Mouse (Mus musculus) lung, embryonic 15.5 days (tissue): ENCODE data around the gene Fzd4. TPM values are rescaled to one million over a fixed set of nuclear protein-coding genes. Genes with fewer than 3 reads are reported as not detected.

Experiments
- ATAC-seq: fragments of 200-750 bp; cut with Nextera tagmentation; 2 replicates; pipeline ENCODE4 v1.8.0; 2017; ENCODE audit warnings: moderate number of reproducible peaks, borderline replicate concordance; ENCODE audit not compliant: low FRiP score, low TSS enrichment; ENCODE audit errors: extremely low read depth
- H3K27ac ChIP-seq: fragments of 300-500 bp; sonication (generic); 2 replicates; pipeline ENCODE4 v1.5.1; 2015; ENCODE audit warnings: moderate library complexity, mild to moderate bottlenecking, inconsistent platforms
- H3K27me3 ChIP-seq: fragments of 300-500 bp; sonication (generic); 2 replicates; pipeline ENCODE4 v1.6.1; 2015; ENCODE audit warnings: inconsistent platforms
- H3K36me3 ChIP-seq: fragments of 300-500 bp; sonication (generic); 2 replicates; pipeline ENCODE4 v1.6.1; 2015; ENCODE audit warnings: inconsistent platforms
- H3K4me1 ChIP-seq: fragments of 300-500 bp; sonication (generic); 2 replicates; pipeline ENCODE4 v1.6.1; 2015; ENCODE audit warnings: inconsistent platforms
- H3K4me2 ChIP-seq: fragments of 300-500 bp; sonication (generic); 2 replicates; pipeline ENCODE4 v1.6.1; 2015; ENCODE audit warnings: inconsistent platforms, mild to moderate bottlenecking, moderate library complexity
- H3K4me3 ChIP-seq: fragments of 300-500 bp; sonication (generic); 2 replicates; pipeline ENCODE4 v1.5.1; 2015; ENCODE audit warnings: mild to moderate bottlenecking, inconsistent platforms
- H3K9ac ChIP-seq: fragments of 300-500 bp; sonication (generic); 2 replicates; pipeline ENCODE4 v1.6.1; 2015; ENCODE audit warnings: inconsistent platforms
- H3K9me3 ChIP-seq: fragments of 300-500 bp; sonication (generic); 2 replicates; pipeline ENCODE4 v1.6.1; 2016; ENCODE audit warnings: inconsistent platforms
- WGBS: fragments of 180-500 bp; shearing (Covaris S2); methylation state at CpG from one replicate; pipeline ENCODE4 v1.1.7; 2015; 5-methylcytosine and 5-hydroxymethylcytosine counted together
- polyA plus RNA-seq: library from polyadenylated mRNA; unstranded; fragments of >200 nt; fragmentation: Nextera tagmentation; extraction: Ambion mirVana; gene quantifications from 2 replicates; pipeline ENCODE4 v1.2.1, GENCODE M21; 2015

Fzd4 gene
- polyA plus RNA-seq, 1 experiment from 2014 or later: 13.1 TPM

DNA sequence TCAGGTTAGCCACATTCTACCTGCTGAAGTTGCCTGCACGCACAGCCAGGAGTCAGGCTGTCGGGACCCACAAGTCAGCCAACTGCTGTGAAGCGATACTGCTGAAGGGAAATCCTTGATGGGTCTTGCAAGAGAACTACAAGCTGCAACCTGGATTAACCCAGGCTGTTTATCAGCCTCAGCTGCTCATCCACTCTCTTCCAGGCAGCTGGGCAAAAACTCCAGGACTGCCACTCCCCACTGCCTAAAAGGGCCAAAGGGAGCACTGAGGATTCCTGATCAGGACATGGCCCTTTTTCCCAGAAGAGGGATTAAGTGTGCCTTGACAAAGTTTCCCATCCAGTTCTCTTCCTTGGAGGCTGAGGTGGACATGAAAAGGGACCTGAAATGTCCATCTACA lies 15.2 kb upstream of the Fzd4 start:
- WGBS: 61% methylated on average over 3 of the region's 3 CpGs

GRCm38 (mm10) chr7:89390660-89391059 lies 13.5 kb upstream of the Fzd4 start:
- H3K27ac ChIP-seq: no peak overlapping the region
- H3K4me2 ChIP-seq: no peak overlapping the region
- H3K9ac ChIP-seq: no peak overlapping the region
- no peaks in the 10 kb centered on the region for H3K9me3 ChIP-seq
- no peak overlapping the region for H3K4me3 ChIP-seq
- H3K4me1 ChIP-seq: peaks cover 10% of the 10 kb centered on the region; the same call in 1 of the 2 replicates
- WGBS: 47% methylated on average over 2 of the region's 2 CpGs
- no peak for ATAC-seq
- H3K27me3 ChIP-seq: no peaks in the 10 kb centered on the region
- no peaks in the 10 kb centered on the region for H3K36me3 ChIP-seq

More for the DNA sequence above, 15.2 kb upstream of the Fzd4 start:
- H3K4me2 ChIP-seq: no peak overlapping the region
- no peak overlapping the region for H3K9ac ChIP-seq
- no peak overlapping the region for H3K4me3 ChIP-seq
- peaks cover 10% of the 10 kb centered on the region; the same call in 1 of the 2 replicates for H3K4me1 ChIP-seq
- H3K9me3 ChIP-seq: no peaks in the 10 kb centered on the region
- H3K27ac ChIP-seq: no peak overlapping the region
- ATAC-seq: no peak
- H3K36me3 ChIP-seq: no peaks in the 10 kb centered on the region
- no peaks in the 10 kb centered on the region for H3K27me3 ChIP-seq

DNA sequence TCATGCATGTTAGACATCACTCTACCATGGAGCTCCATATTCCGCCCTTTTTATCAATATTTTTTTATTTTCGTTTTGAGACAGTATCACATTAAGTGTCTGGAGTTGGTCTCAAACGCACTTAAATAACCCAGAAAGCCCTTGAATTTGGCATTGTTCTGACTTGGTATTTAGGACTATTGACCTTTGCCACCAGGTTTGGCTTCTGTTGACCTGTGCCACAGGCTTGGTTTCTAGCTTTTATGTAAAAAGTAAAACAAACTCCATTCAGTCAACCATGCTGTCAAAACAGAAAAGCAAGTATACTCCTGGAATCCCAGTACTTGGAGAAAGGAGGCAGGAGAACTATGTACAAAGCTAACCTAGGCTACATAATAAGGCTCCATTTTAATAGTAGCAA lies 12.9 kb upstream of the Fzd4 start:
- Histone ChIP-seq H3K4me2 (no peak overlapping the region), H3K36me3 (no peaks in the 10 kb centered on the region), H3K27me3 (no peaks in the 10 kb centered on the region), H3K4me3 (no peak overlapping the region), H3K27ac (no peak overlapping the region), H3K9ac (no peak overlapping the region), H3K9me3 (no peaks in the 10 kb centered on the region), H3K4me1 (0 out of 2 replicates have a peak, but pooled peaks cover 9% of the 10 kb centered on the region)
- WGBS: 83% methylated on average over 3 of the region's 3 CpGs
- no peak for ATAC-seq

DNA sequence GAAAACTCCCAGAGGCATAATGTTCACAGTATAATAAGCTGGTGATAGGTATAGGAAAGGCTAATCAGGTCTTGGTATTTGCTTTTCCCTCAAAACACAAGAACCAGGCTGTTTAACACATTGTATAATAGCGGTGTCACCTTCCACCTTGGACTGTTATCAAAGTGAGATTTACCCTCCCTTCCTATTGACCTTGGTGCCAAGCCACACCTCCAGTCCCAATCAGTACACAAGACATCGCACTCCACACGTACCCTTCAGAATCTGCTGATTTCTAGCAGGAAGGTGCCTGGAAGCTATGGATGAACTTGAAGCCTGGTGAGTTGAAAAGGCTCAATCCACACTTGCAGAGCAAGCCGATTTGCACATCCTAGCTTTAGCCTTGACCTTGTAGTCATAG lies 12.3 kb upstream of the Fzd4 start:
- Histone ChIP-seq H3K27me3 (no peaks in the 10 kb centered on the region), H3K4me3 (no peak overlapping the region), H3K4me1 (0 out of 2 replicates have a peak, but pooled peaks cover 3% of the 10 kb centered on the region), H3K9me3 (no peaks in the 10 kb centered on the region), H3K4me2 (no peak overlapping the region), H3K9ac (no peak overlapping the region), H3K27ac (no peak overlapping the region), H3K36me3 (no peaks in the 10 kb centered on the region)
- 54% methylated on average over 4 of the region's 4 CpGs for WGBS
- no peak for ATAC-seq

- Histone ChIP-seq H3K9me3 (no peaks in the 10 kb centered on the region), H3K36me3 (no peaks in the 10 kb centered on the region), H3K4me1 (0 out of 2 replicates have a peak, but pooled peaks cover 3% of the 10 kb centered on the region), H3K4me3 (no peak overlapping the region), H3K4me2 (no peak overlapping the region), H3K27me3 (no peaks in the 10 kb centered on the region), H3K27ac (no peak overlapping the region), H3K9ac (no peak overlapping the region)
- no peak for ATAC-seq
- WGBS: 68% methylated on average over 4 of the region's 4 CpGs
Observed at GRCm38 (mm10) chr7:89392388-89392787, 11.8 kb upstream of the Fzd4 start.

DNA sequence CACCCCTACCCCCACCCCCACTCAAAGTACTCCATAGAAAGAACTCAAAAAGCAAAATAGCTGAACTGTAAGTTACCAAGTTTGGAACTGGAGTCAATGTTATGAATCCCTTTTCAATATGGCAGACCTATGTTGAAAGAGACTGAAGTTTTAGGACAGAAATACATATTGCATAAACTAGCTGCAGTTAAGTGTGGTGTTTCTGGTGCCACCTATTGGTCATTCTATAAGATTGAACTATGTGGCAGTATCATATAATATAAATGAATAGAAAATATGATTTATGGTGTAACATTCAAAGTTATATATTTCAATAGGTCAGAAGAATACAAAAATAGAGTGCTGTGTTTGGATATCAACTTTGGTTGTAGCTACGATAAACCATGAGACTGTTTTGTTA lies 11.3 kb upstream of the Fzd4 start:
- no peak overlapping the region for H3K4me3 ChIP-seq

GRCm38 (mm10) chr7:89395399-89395798 lies 8.8 kb upstream of the Fzd4 start:
- H3K27me3 ChIP-seq: no peaks in the 10 kb centered on the region
- no peaks in the 10 kb centered on the region for H3K4me1 ChIP-seq
- WGBS: 81% methylated on average over 1 of the region's 1 CpGs
- no peaks in the 10 kb centered on the region for H3K9me3 ChIP-seq
- no peak for ATAC-seq
- no peak overlapping the region for H3K4me3 ChIP-seq
- H3K27ac ChIP-seq: no peak overlapping the region
- H3K9ac ChIP-seq: no peak overlapping the region
- no peaks in the 10 kb centered on the region for H3K36me3 ChIP-seq
- H3K4me2 ChIP-seq: no peak overlapping the region

More for the DNA sequence above, 11.3 kb upstream of the Fzd4 start:
- Histone ChIP-seq H3K9me3 (no peaks in the 10 kb centered on the region), H3K27me3 (no peaks in the 10 kb centered on the region), H3K4me1 (0 out of 2 replicates have a peak, but pooled peaks cover 3% of the 10 kb centered on the region), H3K36me3 (no peaks in the 10 kb centered on the region), H3K27ac (no peak overlapping the region), H3K4me2 (no peak overlapping the region), H3K9ac (no peak overlapping the region)
- WGBS: 93% methylated on average over 1 of the region's 1 CpGs
- ATAC-seq: no peak

DNA sequence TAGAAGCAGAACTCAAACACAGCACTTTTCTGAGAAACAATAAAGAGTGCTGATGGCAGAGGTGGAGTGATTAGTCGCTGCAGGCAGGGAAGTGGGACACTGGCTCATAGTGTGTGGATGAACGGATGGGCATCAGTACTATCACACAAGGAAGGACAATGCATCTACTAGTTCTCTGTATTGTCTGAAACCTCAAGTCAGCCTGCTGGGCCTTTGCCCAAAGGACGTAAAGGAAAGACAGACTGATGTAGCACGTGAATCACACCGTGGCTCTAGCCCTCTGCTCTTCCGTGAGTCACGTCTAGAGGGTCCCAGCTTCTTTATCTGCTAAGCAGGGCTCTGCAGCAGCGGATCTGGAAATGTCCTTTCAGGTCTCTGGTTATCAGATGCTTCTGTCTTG lies 7.8 kb upstream of the Fzd4 start:
- Histone ChIP-seq H3K36me3 (no peaks in the 10 kb centered on the region), H3K27ac (no peak overlapping the region), H3K27me3 (no peaks in the 10 kb centered on the region; the same call in 1 of the 2 replicates), H3K4me2 (no peak overlapping the region), H3K9ac (no peak overlapping the region), H3K4me3 (no peak overlapping the region), H3K4me1 (no peaks in the 10 kb centered on the region), H3K9me3 (no peaks in the 10 kb centered on the region)
- ATAC-seq: no peak
- 63% methylated on average over 8 of the region's 8 CpGs for WGBS

- Histone ChIP-seq H3K36me3 (no peaks in the 10 kb centered on the region), H3K4me2 (no peak overlapping the region), H3K4me3 (no peak overlapping the region), H3K9me3 (no peaks in the 10 kb centered on the region), H3K9ac (no peak overlapping the region), H3K27me3 (peaks cover 6% of the 10 kb centered on the region; the same call in 1 of the 2 replicates), H3K4me1 (peaks cover 1% of the 10 kb centered on the region; the same call in 1 of the 2 replicates), H3K27ac (no peak overlapping the region)
- 69% methylated on average over 3 of the region's 3 CpGs for WGBS
- no peak for ATAC-seq
Observed at GRCm38 (mm10) chr7:89397837-89398534, 6.2 kb upstream of the Fzd4 start.

- Histone ChIP-seq H3K36me3 (no peaks in the 10 kb centered on the region), H3K27me3 (peaks cover 6% of the 10 kb centered on the region; the same call in 1 of the 2 replicates), H3K9me3 (no peaks in the 10 kb centered on the region), H3K9ac (no peak overlapping the region), H3K4me1 (peaks cover 5% of the 10 kb centered on the region; the same call in 1 of the 2 replicates), H3K4me2 (no peak overlapping the region), H3K27ac (no peak overlapping the region), H3K4me3 (no peak overlapping the region)
- WGBS: 85% methylated on average over 2 of the region's 2 CpGs
- no peak for ATAC-seq
Observed at GRCm38 (mm10) chr7:89400721-89401120, 3.4 kb upstream of the Fzd4 start.

GRCm38 (mm10) chr7:89401136-89401858 lies 2.9 kb upstream of the Fzd4 start:
- Histone ChIP-seq H3K27ac (no peak overlapping the region), H3K9me3 (no peaks in the 10 kb centered on the region), H3K9ac (no peak overlapping the region), H3K4me1 (peaks cover 5% of the 10 kb centered on the region; the same call in 1 of the 2 replicates), H3K4me2 (no peak overlapping the region), H3K4me3 (no peak overlapping the region), H3K36me3 (no peaks in the 10 kb centered on the region), H3K27me3 (peaks cover 6% of the 10 kb centered on the region; the same call in 1 of the 2 replicates)
- no peak for ATAC-seq
- 64% methylated on average over 11 of the region's 11 CpGs for WGBS

GRCm38 (mm10) chr7:89401936-89402335 lies 2.2 kb upstream of the Fzd4 start:
- 52% methylated on average over 3 of the region's 3 CpGs for WGBS
- H3K36me3 ChIP-seq: no peaks in the 10 kb centered on the region
- H3K9me3 ChIP-seq: no peaks in the 10 kb centered on the region
- H3K4me1 ChIP-seq: peaks cover 5% of the 10 kb centered on the region; the same call in 1 of the 2 replicates
- H3K9ac ChIP-seq: no peak overlapping the region
- no peak for ATAC-seq
- H3K4me2 ChIP-seq: no peak overlapping the region
- H3K4me3 ChIP-seq: no peak overlapping the region
- no peak overlapping the region for H3K27ac ChIP-seq
- peaks cover 6% of the 10 kb centered on the region; the same call in 1 of the 2 replicates for H3K27me3 ChIP-seq
